Mouse (Mus musculus): ENCODE results near the gene Dnttip1. TPM values are rescaled to one million over a fixed set of nuclear protein-coding genes. Genes with fewer than 3 reads are reported as not detected.

Gene Dnttip1
- total and polyA plus RNA-seq, 3 experiments = 20.6 to 59.9 TPM; not detected in 1

DNA sequence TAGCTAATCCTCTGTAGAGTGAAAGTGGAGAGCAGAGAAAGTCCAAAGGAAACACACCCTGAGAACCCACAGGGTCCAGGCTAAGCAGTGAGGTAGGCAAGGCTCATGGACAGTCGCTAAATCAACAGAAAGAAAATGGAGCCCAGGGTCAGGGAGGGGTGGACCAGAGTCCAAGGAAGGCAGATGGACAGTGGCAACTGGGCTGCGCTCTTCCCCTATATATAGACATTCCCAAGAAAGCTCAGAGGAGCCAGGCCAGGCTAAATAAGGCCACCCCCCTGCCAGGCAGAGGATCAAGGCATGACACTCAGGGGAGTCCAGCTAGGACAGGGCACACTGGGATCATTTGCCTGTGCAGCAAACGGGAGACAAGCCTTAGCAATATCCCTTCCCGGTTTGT, 36.1 kb downstream of the Dnttip1 start:
- peaks cover 3 to 5% of the 10 kb centered on the region in 2 experiments; a peak in 3 of 4 replicates for H3K4me1 ChIP-seq (ENCODE audit: control insufficient read depth in 1 of 2, insufficient read depth in 2 of 2, low read length in 2 of 2)
- no peaks in the 10 kb centered on the region; the same call in 1 of the 2 replicates for H3K79me2 ChIP-seq (ENCODE audit: control insufficient read depth, insufficient read depth, low read length, poor library complexity)
- TF ChIP-seq MXI1 (IDR thresholded peaks at IDR 0.05; ENCODE audit: low read depth, low read length) (no peak), POLR2A (IDR thresholded peaks at IDR 0.05; ENCODE audit: control insufficient read depth in 1 of 2, insufficient read depth in 1 of 2, low read depth in 1 of 2, low read length in 2 of 2, poor library complexity in 1 of 2) (no peak), NRF1 (IDR thresholded peaks at IDR 0.05; ENCODE audit: insufficient read depth, low read depth, low read length, poor library complexity, severe bottlenecking) (no peak), RAD21 (IDR thresholded peaks at IDR 0.05; ENCODE audit: low read depth, low read length) (no peak), TAL1 (IDR thresholded peaks at IDR 0.05; ENCODE audit: low read length) (no peak), MAZ (IDR thresholded peaks at IDR 0.05; ENCODE audit: low read depth, low read length) (no peak), USF1 (IDR thresholded peaks at IDR 0.05; ENCODE audit: low read depth, low read length) (no peak), EP300 (IDR thresholded peaks at IDR 0.05; ENCODE audit: low read depth in 1 of 2, low read length in 2 of 2) (no peak)
- no peak overlapping the region for H3K27ac ChIP-seq (ENCODE audit: control insufficient read depth, low read depth, low read length)
- no peak overlapping the region for H3K4me3 ChIP-seq (ENCODE audit: control insufficient read depth in 1 of 2, insufficient read depth in 1 of 2, low read depth in 2 of 2, low read length in 2 of 2)
- DNase-seq (ENCODE audit: low read depth, low spot score) = no peak
- no peak overlapping the region for H3K9ac ChIP-seq (ENCODE audit: control insufficient read depth, low read depth, low read length, poor library complexity, severe bottlenecking)
- no peaks in the 10 kb centered on the region for H3K27me3 ChIP-seq (ENCODE audit: control insufficient read depth in 1 of 2, insufficient read depth in 2 of 2, low read length in 2 of 2)
- H3K36me3 ChIP-seq (ENCODE audit: control insufficient read depth in 1 of 2, insufficient read depth in 2 of 2, low read length in 2 of 2) = peaks cover 0 to 5% of the 10 kb centered on the region in 2 experiments; a peak in 1 of 4 replicates
- H3K9me3 ChIP-seq (replicated peaks; ENCODE audit: insufficient read depth, low read length) = no peaks in the 10 kb centered on the region

- Histone ChIP-seq H3K4me1 (ENCODE audit: control insufficient read depth in 1 of 2, insufficient read depth in 2 of 2, low read length in 2 of 2) (peaks cover 3 to 9% of the 10 kb centered on the region in 2 experiments; a peak in 3 of 4 replicates), H3K27me3 (ENCODE audit: control insufficient read depth in 1 of 2, insufficient read depth in 2 of 2, low read length in 2 of 2) (no peaks in the 10 kb centered on the region), H3K79me2 (ENCODE audit: control insufficient read depth, insufficient read depth, low read length, poor library complexity) (no peaks in the 10 kb centered on the region; the same call in 1 of the 2 replicates), H3K4me3 (ENCODE audit: control insufficient read depth in 1 of 2, insufficient read depth in 1 of 2, low read depth in 2 of 2, low read length in 2 of 2) (no peak overlapping the region), H3K27ac (ENCODE audit: control insufficient read depth, low read depth, low read length) (no peak overlapping the region), H3K9ac (ENCODE audit: control insufficient read depth, low read depth, low read length, poor library complexity, severe bottlenecking) (no peak overlapping the region), H3K36me3 (ENCODE audit: control insufficient read depth in 1 of 2, insufficient read depth in 2 of 2, low read length in 2 of 2) (peaks cover 0 to 5% of the 10 kb centered on the region in 2 experiments; a peak in 1 of 4 replicates), H3K9me3 (replicated peaks; ENCODE audit: insufficient read depth, low read length) (no peaks in the 10 kb centered on the region)
- DNase-seq (ENCODE audit: low read depth, low spot score) = peak; percentile 82
- TF ChIP-seq NELFE (IDR thresholded peaks at IDR 0.05; ENCODE audit: low read depth, low read length) (no peak), USF1 (IDR thresholded peaks at IDR 0.05; ENCODE audit: low read depth, low read length) (no peak), MYB (IDR thresholded peaks at IDR 0.05; ENCODE audit: low read depth, low read length) (no peak), RAD21 (IDR thresholded peaks at IDR 0.05; ENCODE audit: low read depth, low read length) (peak; percentile 53), CHD2 (IDR thresholded peaks at IDR 0.05; ENCODE audit: low read length) (no peak), CHD1 (IDR thresholded peaks at IDR 0.05; ENCODE audit: low read depth, low read length) (no peak), USF2 (IDR thresholded peaks at IDR 0.05; ENCODE audit: borderline replicate concordance in 1 of 2, insufficient read depth in 1 of 2, low read depth in 1 of 2, low read length in 2 of 2) (no peak), ZC3H11A (IDR thresholded peaks at IDR 0.05; ENCODE audit: low read depth, low read length) (peak; percentile 47; the same call in 1 of the 2 replicates), TCF12 (IDR thresholded peaks at IDR 0.05; ENCODE audit: low read depth, low read length) (no peak), ETS1 (IDR thresholded peaks at IDR 0.05; ENCODE audit: low read depth, low read length) (0 out of 2 replicates have a peak, but pooled peaks have one; percentile 6), HCFC1 (IDR thresholded peaks at IDR 0.05; ENCODE audit: low read depth, low read length) (peak; percentile 45; the same call in 1 of the 2 replicates), MYC (IDR thresholded peaks at IDR 0.05; ENCODE audit: low read depth, low read length) (peak; percentile 51; the same call in 1 of the 2 replicates), RCOR1 (IDR thresholded peaks at IDR 0.05; ENCODE audit: low read depth, low read length) (no peak), MXI1 (IDR thresholded peaks at IDR 0.05; ENCODE audit: low read depth, low read length) (0 out of 2 replicates have a peak, but pooled peaks have one; percentile 31), BHLHE40 (IDR thresholded peaks at IDR 0.05; ENCODE audit: borderline replicate concordance, low read depth, low read length) (peak; percentile 21; the same call in 1 of the 2 replicates), ZNF384 (IDR thresholded peaks at IDR 0.05; ENCODE audit: low read depth, low read length) (no peak), POLR2AphosphoS2 (IDR thresholded peaks at IDR 0.05; ENCODE audit: low read length) (no peak), CTCF (IDR thresholded peaks at IDR 0.05 in 2 of 3, conservative IDR thresholded peaks at IDR 0.05 in 1 of 3; ENCODE audit: control insufficient read depth in 1 of 3, insufficient read depth in 1 of 3, low read depth in 2 of 3, low read length in 3 of 3, poor library complexity in 1 of 3, severe bottlenecking in 1 of 3) (peak; percentile 45 to 71 (median 55)), POLR2A (IDR thresholded peaks at IDR 0.05; ENCODE audit: control insufficient read depth in 1 of 2, insufficient read depth in 1 of 2, low read depth in 1 of 2, low read length in 2 of 2, poor library complexity in 1 of 2) (no peak), MAFK (IDR thresholded peaks at IDR 0.05; ENCODE audit: borderline replicate concordance, low read depth, low read length) (no peak), ELF1 (IDR thresholded peaks at IDR 0.05; ENCODE audit: low read depth, low read length) (no peak), ZKSCAN1 (IDR thresholded peaks at IDR 0.05; ENCODE audit: low read depth, low read length) (no peak), SIN3A (IDR thresholded peaks at IDR 0.05; ENCODE audit: low read length) (peak; percentile 68), JUND (IDR thresholded peaks at IDR 0.05; ENCODE audit: low read depth, low read length) (peak; percentile 44; the same call in 1 of the 2 replicates), SMC3 (IDR thresholded peaks at IDR 0.05; ENCODE audit: low read depth, low read length) (peak; percentile 59), TBP (IDR thresholded peaks at IDR 0.05; ENCODE audit: low read depth, low read length) (no peak)
Measured at GRCm38 (mm10) chr2:164783926-164784581, 38.3 kb downstream of the Dnttip1 start.

Measured in MEL (cell line).